Mouse (Mus musculus) ES-E14 (cell line): ENCODE measurements around the gene Dgkb.

Experiments used
- CHD2 ChIP-seq: IDR thresholded peaks from 2 replicates; pipeline ENCODE4 v1.6.1; 2014; ENCODE audit warnings: mild to moderate bottlenecking, low read depth, low read length, inconsistent platforms
- MAFK ChIP-seq: IDR thresholded peaks from 2 replicates; pipeline ENCODE4 v1.6.1; 2014; ENCODE audit warnings: mild to moderate bottlenecking, low read depth, low read length, inconsistent platforms; ENCODE audit not compliant: insufficient read depth
- ZC3H11A ChIP-seq: IDR thresholded peaks from 2 replicates; pipeline ENCODE4 v1.6.1; 2012; ENCODE audit warnings: low read depth, mild to moderate bottlenecking, inconsistent platforms, low read length, borderline replicate concordance
- ZNF384 ChIP-seq: IDR thresholded peaks from 2 replicates; pipeline ENCODE4 v1.6.1; 2012; ENCODE audit warnings: low read depth, low read length, inconsistent platforms

DNA sequence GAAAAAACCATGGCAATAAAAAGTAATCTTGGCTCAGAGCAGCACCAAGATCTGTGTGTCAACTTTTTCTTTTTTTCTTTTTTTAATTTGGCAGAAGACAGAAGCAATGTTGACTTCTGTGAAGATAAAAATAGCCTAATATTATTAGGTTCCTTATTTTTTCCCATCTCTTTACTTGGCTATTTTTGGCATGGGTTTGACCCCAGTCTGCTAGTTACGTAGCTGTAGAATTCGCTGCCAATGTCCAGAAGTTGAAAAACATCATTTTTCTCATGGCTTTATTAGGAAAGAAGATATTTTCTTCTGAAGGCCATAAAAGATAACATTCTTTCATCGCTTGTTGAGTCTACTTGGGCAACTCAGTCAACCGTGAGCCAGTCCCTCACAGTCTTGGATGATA, 200.1 kb downstream of the Dgkb start:
- TF ChIP-seq ZNF384 (no peak), MAFK (no peak), ZC3H11A (no peak), CHD2 (no peak)
